Mouse (Mus musculus): ENCODE measurements at regions not wholly inside any gene's neighbourhood (a gene's known extent, or its start where the extent isn't known, plus 50 kb on each side); places are given as distances from the start of the nearest gene placed in this dataset.

GRCm38 (mm10) chr7:70300516-70300915 is 66.0 kb downstream of the Nr2f2 start:
- no peak for ATAC-seq (ENCODE audit: poor library complexity, severe bottlenecking)

- ATAC-seq (ENCODE audit: poor library complexity, severe bottlenecking), result no peak
Observed at GRCm38 (mm10) chr7:70291431-70291830, 75.1 kb downstream of the Nr2f2 start.

- no peak for ATAC-seq (ENCODE audit: poor library complexity, severe bottlenecking)
Observed at GRCm38 (mm10) chr7:70290733-70291320, 75.7 kb downstream of the Nr2f2 start.

GRCm38 (mm10) chr7:70290277-70290676 is 76.3 kb downstream of the Nr2f2 start:
- no peak for ATAC-seq (ENCODE audit: poor library complexity, severe bottlenecking)

GRCm38 (mm10) chr7:70288621-70289020 is 77.9 kb downstream of the Nr2f2 start:
- no peak for ATAC-seq (ENCODE audit: poor library complexity, severe bottlenecking)

- ATAC-seq (ENCODE audit: poor library complexity, severe bottlenecking), result no peak
Observed at GRCm38 (mm10) chr7:70287891-70288421, 78.6 kb downstream of the Nr2f2 start.

- no peak for ATAC-seq (ENCODE audit: poor library complexity, severe bottlenecking)
Observed at GRCm38 (mm10) chr7:70286836-70287355, 79.6 kb downstream of the Nr2f2 start.

- no peak for ATAC-seq (ENCODE audit: poor library complexity, severe bottlenecking)
Observed at GRCm38 (mm10) chr7:70285344-70285743, 81.2 kb downstream of the Nr2f2 start.

GRCm38 (mm10) chr7:70283836-70284235 is 82.7 kb downstream of the Nr2f2 start:
- ATAC-seq (ENCODE audit: poor library complexity, severe bottlenecking), result no peak

GRCm38 (mm10) chr7:70283166-70283565 is 83.4 kb downstream of the Nr2f2 start:
- ATAC-seq (ENCODE audit: poor library complexity, severe bottlenecking), result no peak

- ATAC-seq (ENCODE audit: poor library complexity, severe bottlenecking), result no peak
Observed at GRCm38 (mm10) chr7:70281891-70282515, 84.5 kb downstream of the Nr2f2 start.

- ATAC-seq (ENCODE audit: poor library complexity, severe bottlenecking), result no peak
Observed at GRCm38 (mm10) chr7:70281381-70281750, 85.2 kb downstream of the Nr2f2 start.

GRCm38 (mm10) chr7:70280643-70281380 is 85.7 kb downstream of the Nr2f2 start:
- no peak for ATAC-seq (ENCODE audit: poor library complexity, severe bottlenecking)

- ATAC-seq (ENCODE audit: poor library complexity, severe bottlenecking), result no peak
Observed at GRCm38 (mm10) chr7:70279927-70280642, 86.5 kb downstream of the Nr2f2 start.

GRCm38 (mm10) chr7:70279101-70279500 is 87.4 kb downstream of the Nr2f2 start:
- no peak for ATAC-seq (ENCODE audit: poor library complexity, severe bottlenecking)

- no peak for ATAC-seq (ENCODE audit: poor library complexity, severe bottlenecking)
Observed at GRCm38 (mm10) chr7:70276078-70276477, 90.5 kb downstream of the Nr2f2 start.

- ATAC-seq (ENCODE audit: poor library complexity, severe bottlenecking), result no peak
Observed at GRCm38 (mm10) chr7:70274312-70274711, 92.2 kb downstream of the Nr2f2 start.

GRCm38 (mm10) chr7:70267075-70267474 is 99.5 kb downstream of the Nr2f2 start:
- no peak for ATAC-seq (ENCODE audit: poor library complexity, severe bottlenecking)

GRCm38 (mm10) chr7:70256806-70257205 is 109.7 kb downstream of the Nr2f2 start:
- ATAC-seq (ENCODE audit: poor library complexity, severe bottlenecking), result no peak

GRCm38 (mm10) chr7:70255072-70255471 is 111.5 kb downstream of the Nr2f2 start:
- ATAC-seq (ENCODE audit: poor library complexity, severe bottlenecking), result no peak

GRCm38 (mm10) chr7:70253275-70253674 is 113.3 kb downstream of the Nr2f2 start:
- ATAC-seq (ENCODE audit: poor library complexity, severe bottlenecking), result no peak
